Mouse (Mus musculus) kidney, adult 9 months (tissue): ENCODE data around the gene Ssbp3.
A peak's percentile ranks its signal among the peaks of the same experiment; 100 is the strongest.

Source experiments
- DNase-seq: peaks from one replicate; pipeline ENCODE4 v3.0.0; 2022

The Ssbp3 gene

GRCm38 (mm10) chr4:107064394-107065098 lies 154.0 kb downstream of the Ssbp3 start:
- no peak for DNase-seq

- DNase-seq = peak; percentile 99
Observed at GRCm38 (mm10) chr4:107066252-107067124, 156.0 kb downstream of the Ssbp3 start, which contains the start of the genes Mrpl37 and Cyb5rl. Mrpl37 (minus strand) TSS chr4:107066868. Cyb5rl (plus strand) TSS chr4:107066988.

GRCm38 (mm10) chr4:107067151-107067840 lies 156.8 kb downstream of the Ssbp3 start:
- DNase-seq = no peak

GRCm38 (mm10) chr4:107072343-107072742 lies 161.8 kb downstream of the Ssbp3 start:
- no peak for DNase-seq

- no peak for DNase-seq
Observed at GRCm38 (mm10) chr4:107075456-107075855, 165.0 kb downstream of the Ssbp3 start.

- no peak for DNase-seq
Observed at GRCm38 (mm10) chr4:107078894-107079293, 168.4 kb downstream of the Ssbp3 start.

GRCm38 (mm10) chr4:107079716-107080115 lies 169.2 kb downstream of the Ssbp3 start:
- no peak for DNase-seq

GRCm38 (mm10) chr4:107082185-107082584 lies 171.7 kb downstream of the Ssbp3 start:
- no peak for DNase-seq

GRCm38 (mm10) chr4:107083126-107083525 lies 172.6 kb downstream of the Ssbp3 start:
- no peak for DNase-seq

- DNase-seq = no peak
Observed at GRCm38 (mm10) chr4:107084343-107084742, 173.8 kb downstream of the Ssbp3 start.

GRCm38 (mm10) chr4:107084858-107085257 lies 174.4 kb downstream of the Ssbp3 start:
- DNase-seq = peak; percentile 84

- DNase-seq = no peak
Observed at GRCm38 (mm10) chr4:107091696-107092095, 181.2 kb downstream of the Ssbp3 start.

GRCm38 (mm10) chr4:107094484-107095187 lies 184.1 kb downstream of the Ssbp3 start:
- DNase-seq = peak; percentile 32

- DNase-seq = no peak
Observed at GRCm38 (mm10) chr4:107096043-107096442, 185.5 kb downstream of the Ssbp3 start.

- DNase-seq = no peak
Observed at GRCm38 (mm10) chr4:107096841-107097373, 186.4 kb downstream of the Ssbp3 start, which contains the start of gene Cdcp2. Cdcp2 (plus strand) TSS chr4:107096891.

- DNase-seq = no peak
Observed at GRCm38 (mm10) chr4:107097871-107098270, 187.4 kb downstream of the Ssbp3 start.

GRCm38 (mm10) chr4:107098375-107098774 lies 187.9 kb downstream of the Ssbp3 start:
- no peak for DNase-seq

GRCm38 (mm10) chr4:107098791-107099525 lies 188.5 kb downstream of the Ssbp3 start:
- DNase-seq = no peak
